Mouse (Mus musculus) C2C12 (cell line): ENCODE measurements around the gene Arhgap28. TPM values are rescaled to one million over a fixed set of nuclear protein-coding genes. Genes with fewer than 3 reads are reported as not detected.

ENCODE experiments used
- H3K27me3 ChIP-seq: one replicate; pipeline ENCODE4 v1.6.1; 2011; ENCODE audit not compliant: control insufficient read depth, insufficient read depth, insufficient read length
- H3K36me3 ChIP-seq: one replicate; pipeline ENCODE4 v1.6.1; 2011; ENCODE audit not compliant: control insufficient read depth, insufficient read depth
- H3K4me3 ChIP-seq: one replicate; pipeline ENCODE4 v1.5.1; 2011; ENCODE audit warnings: mild to moderate bottlenecking, control low read depth; ENCODE audit not compliant: poor library complexity, insufficient read depth, severe bottlenecking
- H3K79me2 ChIP-seq: one replicate; pipeline ENCODE4 v1.6.1; 2011; ENCODE audit not compliant: control insufficient read depth, insufficient read depth
- H3K79me3 ChIP-seq: one replicate; pipeline ENCODE4 v1.6.1; 2011; ENCODE audit warnings: low read depth, control low read depth
- H3ac ChIP-seq: one replicate; pipeline ENCODE3; 2011; ENCODE audit warnings: low read depth; ENCODE audit not compliant: control insufficient read depth, insufficient read length
- CEBPB ChIP-seq: IDR thresholded peaks from one replicate; pipeline ENCODE4 v1.6.1; 2011; ENCODE audit warnings: low read depth, mild to moderate bottlenecking, control low read depth, moderate library complexity
- CTCF ChIP-seq: IDR thresholded peaks from one replicate; pipeline ENCODE4 v1.5.1; 2011; ENCODE audit not compliant: control insufficient read depth, insufficient read depth, insufficient read length
- FOSL1 ChIP-seq: IDR thresholded peaks from one replicate; pipeline ENCODE4 v1.8.0; 2011; ENCODE audit warnings: mild to moderate bottlenecking, low read length; ENCODE audit not compliant: poor library complexity, insufficient read depth, severe bottlenecking
- MAX ChIP-seq: IDR thresholded peaks from one replicate; pipeline ENCODE4 v1.6.1; 2011; ENCODE audit warnings: mild to moderate bottlenecking, control low read depth
- MYOD1 ChIP-seq: IDR thresholded peaks from one replicate; pipeline ENCODE4 v1.6.1; 2011; ENCODE audit warnings: low read depth; ENCODE audit not compliant: control insufficient read depth, insufficient read length
- MYOG ChIP-seq: IDR thresholded peaks from one replicate; pipeline ENCODE4 v1.6.1; 2011; ENCODE audit not compliant: control insufficient read depth, insufficient read length; ENCODE audit errors: extremely low read depth
- USF1 ChIP-seq: IDR thresholded peaks from one replicate; pipeline ENCODE4 v1.6.1; 2011; ENCODE audit warnings: low read depth, mild to moderate bottlenecking, control low read depth, moderate library complexity
- polyA plus RNA-seq: library from polyadenylated mRNA; unstranded; fragments of >200 nt; fragmentation: generic; extraction: Trizol; gene quantifications from one replicate; pipeline ENCODE4 v1.2.1, GENCODE M21; 2012; ENCODE audit warnings: missing spikeins

The Arhgap28 gene
- polyA plus RNA-seq, 1 experiment, result 4.3 TPM

GRCm38 (mm10) chr17:67980573-67980972 lies 23.3 kb downstream of the Arhgap28 start:
- no peak for TF ChIP-seq FOSL1
- no peak for TF ChIP-seq USF1
- Histone ChIP-seq H3K36me3 (no peaks in the 10 kb centered on the region), H3ac (no peak overlapping the region), H3K27me3 (no peaks in the 10 kb centered on the region), H3K79me2 (peaks cover 43% of the 10 kb centered on the region), H3K4me3 (no peak overlapping the region), H3K79me3 (peaks cover 8% of the 10 kb centered on the region)

GRCm38 (mm10) chr17:67979248-67979647 lies 24.7 kb downstream of the Arhgap28 start:
- no peak overlapping the region for H3ac ChIP-seq
- H3K79me2 ChIP-seq, result peaks cover 49% of the 10 kb centered on the region

GRCm38 (mm10) chr17:67978786-67979185 lies 25.1 kb downstream of the Arhgap28 start:
- H3K36me3 ChIP-seq, result no peaks in the 10 kb centered on the region
- TF ChIP-seq CEBPB, result no peak
- TF ChIP-seq CTCF, result no peak
- TF ChIP-seq USF1, result no peak
- TF ChIP-seq MYOD1, result no peak
- no peak for TF ChIP-seq FOSL1
- TF ChIP-seq MAX, result no peak
- TF ChIP-seq MYOG, result no peak
- no peak overlapping the region for H3ac ChIP-seq
- H3K4me3 ChIP-seq, result no peak overlapping the region
- peaks cover 49% of the 10 kb centered on the region for H3K79me2 ChIP-seq
- peaks cover 9% of the 10 kb centered on the region for H3K79me3 ChIP-seq
- H3K27me3 ChIP-seq, result no peaks in the 10 kb centered on the region

More at GRCm38 (mm10) chr17:67979248-67979647, 24.7 kb downstream of the Arhgap28 start:
- no peak for TF ChIP-seq CTCF
- TF ChIP-seq MYOG, result no peak
- no peak for TF ChIP-seq MYOD1
- TF ChIP-seq MAX, result no peak
- TF ChIP-seq USF1, result no peak
- no peak for TF ChIP-seq FOSL1
- TF ChIP-seq CEBPB, result peak; percentile 96
- no peaks in the 10 kb centered on the region for H3K36me3 ChIP-seq
- peaks cover 9% of the 10 kb centered on the region for H3K79me3 ChIP-seq
- no peak overlapping the region for H3K4me3 ChIP-seq
- H3K27me3 ChIP-seq, result no peaks in the 10 kb centered on the region

GRCm38 (mm10) chr17:67976465-67976864 lies 27.5 kb downstream of the Arhgap28 start:
- peak overlapping the region; percentile 4 for H3ac ChIP-seq

GRCm38 (mm10) chr17:67976027-67976426 lies 27.9 kb downstream of the Arhgap28 start:
- H3ac ChIP-seq, result no peak overlapping the region
- H3K27me3 ChIP-seq, result no peaks in the 10 kb centered on the region
- peaks cover 32% of the 10 kb centered on the region for H3K79me2 ChIP-seq
- no peak overlapping the region for H3K4me3 ChIP-seq
- TF ChIP-seq CTCF (no peak), FOSL1 (no peak), MYOD1 (no peak), MAX (no peak), MYOG (no peak), CEBPB (no peak), USF1 (no peak)
- H3K79me3 ChIP-seq, result peaks cover 9% of the 10 kb centered on the region
- no peaks in the 10 kb centered on the region for H3K36me3 ChIP-seq

More at GRCm38 (mm10) chr17:67976465-67976864, 27.5 kb downstream of the Arhgap28 start:
- Histone ChIP-seq H3K27me3 (no peaks in the 10 kb centered on the region), H3K36me3 (no peaks in the 10 kb centered on the region), H3K79me2 (peaks cover 37% of the 10 kb centered on the region), H3K4me3 (no peak overlapping the region), H3K79me3 (peaks cover 9% of the 10 kb centered on the region)
- TF ChIP-seq FOSL1, result no peak

GRCm38 (mm10) chr17:67974679-67975078 lies 29.2 kb downstream of the Arhgap28 start:
- Histone ChIP-seq H3K4me3 (no peak overlapping the region), H3K79me3 (peaks cover 9% of the 10 kb centered on the region), H3K79me2 (peaks cover 30% of the 10 kb centered on the region), H3ac (no peak overlapping the region), H3K36me3 (no peaks in the 10 kb centered on the region), H3K27me3 (no peaks in the 10 kb centered on the region)
- TF ChIP-seq MAX (no peak), FOSL1 (no peak), MYOG (no peak), USF1 (no peak), CEBPB (no peak), MYOD1 (no peak), CTCF (no peak)
